Mouse (Mus musculus) C2C12 (cell line): ENCODE measurements around the gene Hnrnpa1.

Experiments
- CTCF ChIP-seq: IDR thresholded peaks from one replicate; pipeline ENCODE4 v1.5.1; 2011; ENCODE audit not compliant: control insufficient read depth, insufficient read depth, insufficient read length
- FOSL1 ChIP-seq: IDR thresholded peaks from one replicate; pipeline ENCODE4 v1.8.0; 2011; ENCODE audit warnings: mild to moderate bottlenecking, low read length; ENCODE audit not compliant: poor library complexity, insufficient read depth, severe bottlenecking
- MAX ChIP-seq: IDR thresholded peaks from one replicate; pipeline ENCODE4 v1.6.1; 2011; ENCODE audit warnings: mild to moderate bottlenecking, control low read depth
- MYOD1 ChIP-seq: IDR thresholded peaks from one replicate; pipeline ENCODE4 v1.6.1; 2011; ENCODE audit warnings: low read depth; ENCODE audit not compliant: control insufficient read depth, insufficient read length
- MYOG ChIP-seq: IDR thresholded peaks from one replicate; pipeline ENCODE4 v1.6.1; 2011; ENCODE audit not compliant: control insufficient read depth, insufficient read length; ENCODE audit errors: extremely low read depth
- USF1 ChIP-seq: IDR thresholded peaks from one replicate; pipeline ENCODE4 v1.6.1; 2011; ENCODE audit warnings: low read depth, mild to moderate bottlenecking, control low read depth, moderate library complexity

DNA sequence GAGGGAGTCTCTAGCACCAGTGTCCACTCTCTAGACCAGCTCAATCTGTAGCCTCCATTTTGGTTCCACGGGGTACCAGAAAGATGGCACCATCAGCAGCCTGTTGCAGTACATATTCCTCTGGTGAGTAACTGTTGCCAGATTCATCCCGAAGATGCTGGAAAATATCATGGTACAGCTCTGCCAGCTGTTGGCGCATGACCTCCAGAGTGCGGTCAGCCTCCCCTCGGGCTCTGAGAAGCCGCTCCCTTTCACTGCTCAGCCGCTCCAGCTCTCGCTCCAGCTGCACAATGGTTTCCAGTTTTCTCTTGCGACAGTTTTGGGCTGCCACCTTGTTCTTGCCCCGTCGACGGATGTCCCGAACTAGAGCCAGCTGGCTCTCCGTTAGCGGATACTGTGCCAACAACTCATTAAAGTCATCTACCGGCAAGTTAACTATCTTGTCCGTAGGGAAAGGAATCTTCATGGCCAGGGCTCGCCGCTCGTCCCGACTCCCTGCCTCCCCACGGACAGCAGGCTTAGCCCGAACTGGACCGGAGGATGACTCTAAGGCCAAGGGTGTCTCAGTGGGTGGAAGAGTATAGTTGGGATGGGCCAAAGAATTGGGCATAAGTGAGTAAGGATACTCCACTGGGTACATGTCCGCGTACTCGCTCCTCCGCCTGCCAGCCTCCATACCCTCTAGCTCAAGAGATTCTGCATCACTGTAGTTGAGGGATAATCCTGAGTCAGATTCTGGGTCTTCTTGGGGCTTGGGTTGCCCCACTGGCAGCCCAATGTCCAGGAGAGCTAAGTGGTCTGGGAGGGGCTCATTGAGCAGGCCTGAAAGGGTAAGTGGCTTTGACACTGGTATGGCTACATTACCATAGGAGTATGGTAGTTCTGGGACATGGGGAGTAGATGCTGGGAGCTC is 8.4 kb downstream of the Hnrnpa1 start:
- no peak for TF ChIP-seq MYOD1
- TF ChIP-seq USF1 = no peak
- TF ChIP-seq CTCF = no peak
- no peak for TF ChIP-seq MAX
- no peak for TF ChIP-seq MYOG
- no peak for TF ChIP-seq FOSL1
